Mouse (Mus musculus) layer of hippocampus, adult 6 months (tissue): Measurements from ENCODE around the gene Aste1. TPM values are rescaled to one million over a fixed set of nuclear protein-coding genes. Genes with fewer than 3 reads are reported as not detected.

ENCODE experiments used
- long read RNA-seq, 2 experiments: library from polyadenylated mRNA; unstranded; transcript quantifications; one replicate each; pipeline ENCODE4 v2.0.0; 2019 to 2020
- polyA plus RNA-seq: library from polyadenylated mRNA; unstranded; fragments of <200 nt; fragmentation: Nextera tagmentation; gene quantifications from 2 replicates; pipeline ENCODE4 v1.2.3, GENCODE M21; 2021

Gene Aste1
- polyA plus RNA-seq = 5.0 and 5.8 TPM in 2 replicates
- long read RNA-seq, experiment 1, partial matches to known transcripts = 3 of 13 reads
- long read RNA-seq, experiment 1, other reads (novel, unspliced or antisense) = 5 of 13 reads
- long read RNA-seq, experiment 2, transcript Aste1-201 (5 exons, 2,755 nt) = major isoform, 8 of 30 reads
- long read RNA-seq, experiment 2, partial matches to known transcripts = 3 of 30 reads
- long read RNA-seq, experiment 2, other reads (novel, unspliced or antisense) = 16 of 30 reads

GRCm38 (mm10) chr9:105395218-105395627, at the start of gene Aste1, which contains the start of gene Nek11:
TSS of gene Aste1 (plus strand) at chr9:105395392.
TSS of gene Nek11 (minus strand) at chr9:105395524.

Other genes starting within 250 kb of the Aste1 start
- 0.64 and 0.74 TPM in 2 replicates for gene Nek11, start 132 bp downstream of the Aste1 start, polyA plus RNA-seq
- gene Atp2c1, start 131.9 kb downstream of the Aste1 start, polyA plus RNA-seq = 65.1 and 75.6 TPM in 2 replicates
- 19.0 and 19.7 TPM in 2 replicates for gene Pik3r4, start 247.6 kb downstream of the Aste1 start, polyA plus RNA-seq